Mouse (Mus musculus): Measurements from ENCODE around the gene Lonp2. TPM values are rescaled to one million over a fixed set of nuclear protein-coding genes. Genes with fewer than 3 reads are reported as not detected.

The Lonp2 gene
- polyA plus RNA-seq, 1 experiment from 2014 or later, result 67.9 TPM

- no peaks in the 10 kb centered on the region for H3K36me3 ChIP-seq (ENCODE audit: insufficient read depth, low read length)
- H3K9ac ChIP-seq (ENCODE audit: low read depth, low read length), result no peak overlapping the region
- H3K4me1 ChIP-seq (replicated peaks; ENCODE audit: insufficient read depth, low read length), result no peaks in the 10 kb centered on the region
- 43% methylated on average over 3 of the region's 3 CpGs for WGBS
- no peaks in the 10 kb centered on the region for H3K27me3 ChIP-seq (ENCODE audit: insufficient read depth, low read length)
- no peak for DNase-seq (ENCODE audit: low spot score)
- H3K9me3 ChIP-seq (replicated peaks; ENCODE audit: low read length), result no peaks in the 10 kb centered on the region
- H3K4me3 ChIP-seq (replicated peaks; ENCODE audit: low read depth, low read length), result no peak overlapping the region
- 0 out of 2 replicates have a peak, but pooled peaks have one; percentile 21 for ATAC-seq (replicated peaks; ENCODE audit: low FRiP score, low read depth)
- no peak overlapping the region for H3K4me2 ChIP-seq (ENCODE audit: low read length)
- TF ChIP-seq CTCF (IDR thresholded peaks at IDR 0.05; ENCODE audit: low read depth), result no peak
- no peak overlapping the region for H3K27ac ChIP-seq
Measured at GRCm38 (mm10) chr8:86594159-86594796, 29.6 kb upstream of the Lonp2 start.

- DNase-seq (ENCODE audit: low spot score) (no peak), ATAC-seq (replicated peaks; ENCODE audit: low FRiP score, low read depth) (no peak)
- WGBS, result 81% methylated on average over 5 of the region's 5 CpGs
- Histone ChIP-seq H3K9ac (ENCODE audit: low read depth, low read length) (no peak overlapping the region), H3K27ac (no peak overlapping the region), H3K4me1 (replicated peaks; ENCODE audit: insufficient read depth, low read length) (no peaks in the 10 kb centered on the region), H3K4me3 (replicated peaks; ENCODE audit: low read depth, low read length) (no peak overlapping the region), H3K4me2 (ENCODE audit: low read length) (no peak overlapping the region), H3K27me3 (ENCODE audit: insufficient read depth, low read length) (no peaks in the 10 kb centered on the region), H3K36me3 (ENCODE audit: insufficient read depth, low read length) (no peaks in the 10 kb centered on the region), H3K9me3 (replicated peaks; ENCODE audit: low read length) (no peaks in the 10 kb centered on the region)
- TF ChIP-seq CTCF (IDR thresholded peaks at IDR 0.05; ENCODE audit: low read depth), result no peak
Measured at GRCm38 (mm10) chr8:86595671-86596070, 28.2 kb upstream of the Lonp2 start.

GRCm38 (mm10) chr8:86597681-86598080 lies 26.2 kb upstream of the Lonp2 start:
- Histone ChIP-seq H3K4me2 (ENCODE audit: low read length) (no peak overlapping the region), H3K4me1 (replicated peaks; ENCODE audit: insufficient read depth, low read length) (no peaks in the 10 kb centered on the region), H3K36me3 (ENCODE audit: insufficient read depth, low read length) (no peaks in the 10 kb centered on the region), H3K4me3 (replicated peaks; ENCODE audit: low read depth, low read length) (no peak overlapping the region), H3K27me3 (ENCODE audit: insufficient read depth, low read length) (no peaks in the 10 kb centered on the region), H3K9ac (ENCODE audit: low read depth, low read length) (no peak overlapping the region), H3K9me3 (replicated peaks; ENCODE audit: low read length) (no peaks in the 10 kb centered on the region), H3K27ac (no peak overlapping the region)
- TF ChIP-seq CTCF (IDR thresholded peaks at IDR 0.05; ENCODE audit: low read depth), result no peak
- no peak for DNase-seq (ENCODE audit: low spot score)
- ATAC-seq (replicated peaks; ENCODE audit: low FRiP score, low read depth), result no peak
- WGBS, result 83% methylated on average over 7 of the region's 7 CpGs

GRCm38 (mm10) chr8:86599299-86599698 lies 24.5 kb upstream of the Lonp2 start:
- no peaks in the 10 kb centered on the region for H3K4me1 ChIP-seq (replicated peaks; ENCODE audit: insufficient read depth, low read length)
- no peak for DNase-seq (ENCODE audit: low spot score)
- no peak for ATAC-seq (replicated peaks; ENCODE audit: low FRiP score, low read depth)
- no peak overlapping the region for H3K4me2 ChIP-seq (ENCODE audit: low read length)
- no peak overlapping the region for H3K27ac ChIP-seq
- H3K4me3 ChIP-seq (replicated peaks; ENCODE audit: low read depth, low read length), result no peak overlapping the region
- TF ChIP-seq CTCF (IDR thresholded peaks at IDR 0.05; ENCODE audit: low read depth), result no peak
- H3K27me3 ChIP-seq (ENCODE audit: insufficient read depth, low read length), result no peaks in the 10 kb centered on the region
- H3K9ac ChIP-seq (ENCODE audit: low read depth, low read length), result no peak overlapping the region
- WGBS, result 90% methylated on average over 6 of the region's 6 CpGs
- no peaks in the 10 kb centered on the region for H3K36me3 ChIP-seq (ENCODE audit: insufficient read depth, low read length)
- H3K9me3 ChIP-seq (replicated peaks; ENCODE audit: low read length), result no peaks in the 10 kb centered on the region

- H3K36me3 ChIP-seq (ENCODE audit: insufficient read depth, low read length), result no peaks in the 10 kb centered on the region
- WGBS, result 76% methylated on average over 3 of the region's 3 CpGs
- TF ChIP-seq CTCF (IDR thresholded peaks at IDR 0.05; ENCODE audit: low read depth), result no peak
- H3K27me3 ChIP-seq (ENCODE audit: insufficient read depth, low read length), result no peaks in the 10 kb centered on the region
- no peaks in the 10 kb centered on the region for H3K9me3 ChIP-seq (replicated peaks; ENCODE audit: low read length)
- H3K27ac ChIP-seq, result no peak overlapping the region
- no peaks in the 10 kb centered on the region for H3K4me1 ChIP-seq (replicated peaks; ENCODE audit: insufficient read depth, low read length)
- DNase-seq (ENCODE audit: low spot score) (no peak), ATAC-seq (replicated peaks; ENCODE audit: low FRiP score, low read depth) (no peak)
- no peak overlapping the region for H3K4me2 ChIP-seq (ENCODE audit: low read length)
- H3K4me3 ChIP-seq (replicated peaks; ENCODE audit: low read depth, low read length), result no peak overlapping the region
- H3K9ac ChIP-seq (ENCODE audit: low read depth, low read length), result no peak overlapping the region
Measured at GRCm38 (mm10) chr8:86600311-86600710, 23.5 kb upstream of the Lonp2 start.

GRCm38 (mm10) chr8:86603174-86603573 lies 20.7 kb upstream of the Lonp2 start:
- ATAC-seq (replicated peaks; ENCODE audit: low FRiP score, low read depth) (no peak), DNase-seq (ENCODE audit: low spot score) (no peak)
- H3K27me3 ChIP-seq (ENCODE audit: insufficient read depth, low read length), result no peaks in the 10 kb centered on the region
- H3K4me3 ChIP-seq (replicated peaks; ENCODE audit: low read depth, low read length), result no peak overlapping the region
- 57% methylated on average over 2 of the region's 2 CpGs for WGBS
- H3K9me3 ChIP-seq (replicated peaks; ENCODE audit: low read length), result no peaks in the 10 kb centered on the region
- no peaks in the 10 kb centered on the region for H3K36me3 ChIP-seq (ENCODE audit: insufficient read depth, low read length)
- no peaks in the 10 kb centered on the region for H3K4me1 ChIP-seq (replicated peaks; ENCODE audit: insufficient read depth, low read length)
- no peak overlapping the region for H3K4me2 ChIP-seq (ENCODE audit: low read length)
- H3K27ac ChIP-seq, result no peak overlapping the region
- H3K9ac ChIP-seq (ENCODE audit: low read depth, low read length), result no peak overlapping the region
- TF ChIP-seq CTCF (IDR thresholded peaks at IDR 0.05; ENCODE audit: low read depth), result no peak

- no peak overlapping the region for H3K4me3 ChIP-seq (replicated peaks; ENCODE audit: low read depth, low read length)
- DNase-seq (ENCODE audit: low spot score), result no peak
- no peaks in the 10 kb centered on the region for H3K36me3 ChIP-seq (ENCODE audit: insufficient read depth, low read length)
- no peaks in the 10 kb centered on the region for H3K27me3 ChIP-seq (ENCODE audit: insufficient read depth, low read length)
- no peaks in the 10 kb centered on the region for H3K9me3 ChIP-seq (replicated peaks; ENCODE audit: low read length)
- no peak for TF ChIP-seq CTCF (IDR thresholded peaks at IDR 0.05; ENCODE audit: low read depth)
- H3K4me2 ChIP-seq (ENCODE audit: low read length), result no peak overlapping the region
- H3K27ac ChIP-seq, result no peak overlapping the region
- no peak for ATAC-seq (replicated peaks; ENCODE audit: low FRiP score, low read depth)
- H3K4me1 ChIP-seq (replicated peaks; ENCODE audit: insufficient read depth, low read length), result no peaks in the 10 kb centered on the region
- WGBS, result 75% methylated on average over 3 of the region's 3 CpGs
- no peak overlapping the region for H3K9ac ChIP-seq (ENCODE audit: low read depth, low read length)
Measured at GRCm38 (mm10) chr8:86604676-86605075, 19.2 kb upstream of the Lonp2 start.
